Mouse (Mus musculus) forebrain, embryonic 14.5 days (tissue): ENCODE data around the gene Asxl1. TPM values are rescaled to one million over a fixed set of nuclear protein-coding genes. Genes with fewer than 3 reads are reported as not detected.

Experiments
- ATAC-seq: fragments of 200-750 bp; cut with Nextera tagmentation; 2 replicates; pipeline ENCODE4 v1.8.0; 2017; ENCODE audit warnings: mild to moderate bottlenecking, moderate library complexity
- DNase-seq: peaks from one replicate; pipeline ENCODE4 v3.0.0-alpha.2; 2015; ENCODE audit warnings: low spot score
- H3K27ac ChIP-seq: fragments of 300-500 bp; sonication (generic); 2 replicates; pipeline ENCODE4 v1.5.1; 2014; ENCODE audit warnings: low read depth, mild to moderate bottlenecking, control low read depth, low read length, moderate library complexity
- H3K27me3 ChIP-seq: fragments of 300-500 bp; sonication (generic); replicated peaks from 2 replicates; pipeline ENCODE4 v1.6.1; 2014; ENCODE audit warnings: low read length, control low read depth, mixed read lengths; ENCODE audit not compliant: control insufficient read depth, insufficient read depth
- H3K36me3 ChIP-seq: fragments of 300-500 bp; sonication (generic); 2 replicates; pipeline ENCODE4 v1.6.1; 2014; ENCODE audit warnings: low read length, control low read depth; ENCODE audit not compliant: control insufficient read depth, insufficient read depth
- H3K4me1 ChIP-seq: fragments of 300-500 bp; sonication (generic); 2 replicates; pipeline ENCODE4 v1.6.1; 2014; ENCODE audit warnings: antibody characterized with exemption, low read length, control low read depth; ENCODE audit not compliant: control insufficient read depth, insufficient read depth
- H3K4me2 ChIP-seq: fragments of 300-500 bp; sonication (generic); 2 replicates; pipeline ENCODE4 v1.6.1; 2014; ENCODE audit warnings: mild to moderate bottlenecking, control low read depth, low read length
- H3K4me3 ChIP-seq: fragments of 300-500 bp; sonication (generic); 2 replicates; pipeline ENCODE4 v1.5.1; 2014; ENCODE audit warnings: low read depth, low read length, control low read depth
- H3K9ac ChIP-seq: fragments of 300-500 bp; sonication (generic); 2 replicates; pipeline ENCODE4 v1.6.1; 2014; ENCODE audit warnings: mild to moderate bottlenecking, low read length, control low read depth, moderate library complexity
- H3K9me3 ChIP-seq: fragments of 300-500 bp; sonication (generic); replicated peaks from 2 replicates; pipeline ENCODE4 v1.6.1; 2016; ENCODE audit warnings: low read length, control low read depth, mixed read lengths; ENCODE audit not compliant: control insufficient read depth
- WGBS: fragments of 180-500 bp; shearing (Covaris S2); extraction: QIAGEN DNeasy Blood & Tissue Kit; methylation state at CpG from one replicate; pipeline ENCODE4 v1.1.7; 2014; 5-methylcytosine and 5-hydroxymethylcytosine counted together
- polyA plus RNA-seq: library from polyadenylated mRNA; unstranded; fragments of >200 nt; fragmentation: Nextera tagmentation; extraction: Ambion mirVana; gene quantifications from 2 replicates; pipeline ENCODE4 v1.2.1, GENCODE M21; 2014

Gene Asxl1
- polyA plus RNA-seq, 1 experiment from 2014 or later = 13.6 TPM

DNA sequence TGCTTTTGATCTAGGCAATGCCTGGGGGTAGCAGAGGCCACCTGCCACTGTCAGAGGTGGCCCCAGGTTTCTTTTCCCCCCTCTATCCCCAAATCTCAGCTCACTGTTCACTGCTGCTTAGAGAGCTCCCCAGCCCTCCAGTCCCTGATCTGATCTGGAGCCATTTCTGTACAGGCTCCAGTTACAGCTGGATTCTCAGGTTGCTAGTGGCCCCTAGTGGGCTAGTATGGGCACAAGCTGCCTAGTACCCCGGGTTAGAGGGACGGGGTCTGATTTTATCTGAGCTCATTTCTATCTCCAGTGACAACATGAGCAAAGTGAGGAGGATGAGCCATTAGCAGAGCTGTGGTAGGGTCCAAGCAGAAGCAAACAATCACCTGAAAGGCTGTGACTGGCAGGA is 69.0 kb downstream of the Asxl1 start:
- WGBS = 43% methylated on average over 2 of the region's 2 CpGs
- Histone ChIP-seq H3K4me1 (no peaks in the 10 kb centered on the region), H3K27me3 (no peaks in the 10 kb centered on the region), H3K9ac (no peak overlapping the region), H3K4me2 (no peak overlapping the region), H3K27ac (no peak overlapping the region), H3K9me3 (no peaks in the 10 kb centered on the region), H3K4me3 (no peak overlapping the region), H3K36me3 (peaks cover 100% of the 10 kb centered on the region)
- no peak for ATAC-seq
- DNase-seq = peak; percentile 41

- WGBS = 97% methylated on average over 12 of the region's 12 CpGs
- Histone ChIP-seq H3K9me3 (no peaks in the 10 kb centered on the region), H3K36me3 (peaks cover 81% of the 10 kb centered on the region), H3K4me2 (no peak overlapping the region), H3K9ac (no peak overlapping the region), H3K4me1 (peaks cover 8% of the 10 kb centered on the region), H3K27ac (no peak overlapping the region), H3K4me3 (no peak overlapping the region), H3K27me3 (no peaks in the 10 kb centered on the region)
- no peak for ATAC-seq
- DNase-seq = no peak
These were observed 72.2 kb downstream of the Asxl1 start for GRCm38 (mm10) chr2:153417841-153418240.

- H3K4me1 ChIP-seq = peaks cover 13% of the 10 kb centered on the region
- no peak overlapping the region for H3K9ac ChIP-seq
- peak; percentile 46; the same call in 1 of the 2 replicates for ATAC-seq
- peaks cover 79% of the 10 kb centered on the region for H3K36me3 ChIP-seq
- WGBS = 87% methylated on average over 1 of the region's 1 CpGs
- no peak overlapping the region for H3K4me3 ChIP-seq
- H3K27me3 ChIP-seq = no peaks in the 10 kb centered on the region
- DNase-seq = peak; percentile 43
- H3K4me2 ChIP-seq = no peak overlapping the region
- no peak overlapping the region for H3K27ac ChIP-seq
- H3K9me3 ChIP-seq = no peaks in the 10 kb centered on the region
These were observed 72.8 kb downstream of the Asxl1 start for GRCm38 (mm10) chr2:153418381-153418780.

GRCm38 (mm10) chr2:153421233-153421632 is 75.6 kb downstream of the Asxl1 start:
- Histone ChIP-seq H3K4me2 (no peak overlapping the region), H3K27me3 (no peaks in the 10 kb centered on the region), H3K36me3 (peaks cover 61% of the 10 kb centered on the region), H3K4me1 (peaks cover 25% of the 10 kb centered on the region), H3K27ac (no peak overlapping the region), H3K9me3 (no peaks in the 10 kb centered on the region), H3K4me3 (no peak overlapping the region), H3K9ac (no peak overlapping the region)
- ATAC-seq = no peak
- peak; percentile 46 for DNase-seq

DNA sequence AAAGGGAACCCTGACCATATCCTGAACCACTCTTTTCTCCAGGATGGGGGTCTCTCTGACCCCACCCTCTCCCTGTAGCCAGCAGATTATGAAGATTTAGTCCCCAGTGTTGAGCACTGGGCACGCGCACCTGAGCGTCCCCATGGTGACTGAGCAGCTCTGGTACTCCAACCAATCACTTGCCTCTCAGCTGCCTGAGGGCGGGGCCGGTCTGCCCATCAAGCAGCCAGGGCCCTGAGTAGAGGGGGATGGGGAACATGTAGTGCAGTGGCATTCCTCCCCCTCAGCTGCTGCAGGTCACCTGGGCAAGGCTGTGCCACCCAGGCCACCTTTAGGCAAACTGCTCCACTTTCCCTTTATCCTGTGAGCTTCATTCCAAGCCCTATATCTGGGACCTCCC is 76.4 kb downstream of the Asxl1 start:
- Histone ChIP-seq H3K4me1 (peaks cover 26% of the 10 kb centered on the region), H3K9me3 (no peaks in the 10 kb centered on the region), H3K9ac (no peak overlapping the region), H3K36me3 (peaks cover 53% of the 10 kb centered on the region), H3K4me3 (no peak overlapping the region), H3K4me2 (no peak overlapping the region), H3K27ac (no peak overlapping the region), H3K27me3 (no peaks in the 10 kb centered on the region)
- peak; percentile 56 for DNase-seq
- ATAC-seq = peak; percentile 62
- 5% methylated on average over 5 of the region's 5 CpGs for WGBS

GRCm38 (mm10) chr2:153423113-153423512 is 77.5 kb downstream of the Asxl1 start:
- Histone ChIP-seq H3K4me3 (no peak overlapping the region), H3K36me3 (peaks cover 51% of the 10 kb centered on the region), H3K27me3 (no peaks in the 10 kb centered on the region), H3K4me1 (peaks cover 26% of the 10 kb centered on the region), H3K9me3 (no peaks in the 10 kb centered on the region), H3K9ac (no peak overlapping the region), H3K4me2 (no peak overlapping the region), H3K27ac (no peak overlapping the region)
- ATAC-seq = no peak
- 85% methylated on average over 3 of the region's 3 CpGs for WGBS
- no peak for DNase-seq

DNA sequence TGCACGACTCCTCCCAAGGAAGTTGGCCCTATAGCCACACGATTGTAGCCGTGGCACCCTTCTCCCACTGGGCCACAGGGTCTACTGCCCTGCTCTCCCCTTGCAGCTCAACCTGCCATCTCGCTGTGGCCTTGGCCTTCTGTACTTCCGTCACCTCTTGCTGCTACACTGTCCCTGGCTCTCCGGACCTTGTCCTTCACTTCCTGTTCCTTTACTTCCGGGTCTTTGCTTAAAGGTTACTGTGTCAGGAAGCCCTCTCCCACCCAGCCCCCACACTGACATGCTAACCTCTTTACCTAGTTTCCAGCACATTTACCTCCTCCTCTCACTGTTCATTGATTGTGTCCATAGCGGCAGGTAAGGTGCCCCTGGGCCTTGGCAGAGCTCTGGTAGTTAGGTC is 78.9 kb downstream of the Asxl1 start:
- H3K27ac ChIP-seq = no peak overlapping the region
- H3K36me3 ChIP-seq = peaks cover 50% of the 10 kb centered on the region
- DNase-seq = no peak
- H3K4me2 ChIP-seq = no peak overlapping the region
- no peak for ATAC-seq
- H3K4me1 ChIP-seq = peaks cover 26% of the 10 kb centered on the region
- H3K9me3 ChIP-seq = no peaks in the 10 kb centered on the region
- no peak overlapping the region for H3K9ac ChIP-seq
- H3K4me3 ChIP-seq = no peak overlapping the region
- no peaks in the 10 kb centered on the region for H3K27me3 ChIP-seq
- 90% methylated on average over 8 of the region's 8 CpGs for WGBS

- H3K36me3 ChIP-seq = peaks cover 50% of the 10 kb centered on the region
- WGBS = 88% methylated on average over 4 of the region's 4 CpGs
- no peaks in the 10 kb centered on the region for H3K27me3 ChIP-seq
- no peak overlapping the region for H3K4me3 ChIP-seq
- H3K4me1 ChIP-seq = peaks cover 26% of the 10 kb centered on the region
- peak overlapping the region; percentile 81 for H3K27ac ChIP-seq
- H3K9ac ChIP-seq = no peak overlapping the region
- ATAC-seq (no peak), DNase-seq (no peak)
- no peak overlapping the region for H3K4me2 ChIP-seq
- H3K9me3 ChIP-seq = no peaks in the 10 kb centered on the region
These were observed 79.7 kb downstream of the Asxl1 start for GRCm38 (mm10) chr2:153425124-153425844.

DNA sequence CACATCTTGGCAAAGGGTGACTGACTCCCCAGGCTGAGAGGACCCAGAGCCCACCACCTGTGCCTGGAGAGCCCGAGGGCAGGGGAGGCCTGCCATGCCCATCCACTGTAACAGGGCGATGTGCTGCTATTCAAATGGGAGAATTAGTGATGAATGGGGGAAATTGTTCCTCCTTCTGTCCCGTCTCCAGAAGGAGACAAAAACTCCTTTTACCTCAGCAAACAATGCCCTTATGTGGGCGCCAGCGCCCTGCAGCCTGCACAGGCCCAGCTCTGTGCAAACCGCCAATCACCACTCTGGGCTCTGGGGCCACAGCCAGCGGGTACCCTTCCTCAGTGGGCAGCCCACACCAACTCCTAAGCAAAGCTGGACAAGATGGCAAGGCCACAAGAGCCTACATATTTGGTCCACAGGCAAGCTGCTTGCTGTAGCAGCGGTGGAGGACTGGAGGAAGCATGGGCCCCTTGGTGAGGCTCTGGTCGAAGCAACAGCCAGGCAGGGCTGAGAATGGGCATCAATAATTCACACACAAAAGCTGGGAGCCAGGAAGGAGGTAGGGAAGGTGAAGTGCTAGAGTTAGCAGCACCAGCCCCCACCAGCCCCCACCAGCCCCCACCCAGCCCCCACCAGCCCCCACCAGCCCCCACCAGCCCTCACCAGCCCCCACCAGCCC is 80.5 kb downstream of the Asxl1 start:
- Histone ChIP-seq H3K9ac (no peak overlapping the region), H3K4me3 (no peak overlapping the region), H3K27ac (peak overlapping the region; percentile 81), H3K4me2 (no peak overlapping the region), H3K27me3 (no peaks in the 10 kb centered on the region), H3K36me3 (peaks cover 52% of the 10 kb centered on the region), H3K9me3 (no peaks in the 10 kb centered on the region), H3K4me1 (peaks cover 26% of the 10 kb centered on the region)
- 5% methylated on average over 9 of the region's 9 CpGs for WGBS
- ATAC-seq = peak; percentile 86
- peak; percentile 79 for DNase-seq
